Mouse (Mus musculus): ENCODE data around the gene Wdr74. TPM values are rescaled to one million over a fixed set of nuclear protein-coding genes. Genes with fewer than 3 reads are reported as not detected.

Wdr74 gene
- polyA plus RNA-seq, 1 experiment from 2014 or later: 82.6 TPM

GRCm38 (mm10) chr19:8736160-8736467 is 487 bp downstream of the Wdr74 start:
- Histone ChIP-seq H3K9me3 (no peaks in the 10 kb centered on the region), H3K4me1 (replicated peaks) (peaks cover 27% of the 10 kb centered on the region), H3K27ac (peak overlapping the region; percentile 81; the same call in 1 of the 2 replicates), H3K4me3 (peak overlapping the region; percentile 85), H3K27me3 (no peaks in the 10 kb centered on the region; the same call in 1 of the 2 replicates), H3K36me3 (peaks cover 32% of the 10 kb centered on the region), H3K4me2 (peak overlapping the region; percentile 95), H3K9ac (peak overlapping the region; percentile 87)
- peak; percentile 49 for ATAC-seq (ENCODE audit: low FRiP score)
- 2% methylated on average over 11 of the region's 11 CpGs for WGBS

- H3K36me3 ChIP-seq: peaks cover 44% of the 10 kb centered on the region
- peaks cover 41% of the 10 kb centered on the region for H3K4me1 ChIP-seq (replicated peaks)
- no peak overlapping the region for H3K4me2 ChIP-seq
- H3K27ac ChIP-seq: no peak overlapping the region
- ATAC-seq (ENCODE audit: low FRiP score): no peak
- WGBS: 90% methylated on average over 7 of the region's 7 CpGs
- no peaks in the 10 kb centered on the region for H3K9me3 ChIP-seq
- no peak overlapping the region for H3K4me3 ChIP-seq
- no peak overlapping the region for H3K9ac ChIP-seq
- H3K27me3 ChIP-seq: no peaks in the 10 kb centered on the region
Measured at GRCm38 (mm10) chr19:8738911-8739310, 3.3 kb downstream of the Wdr74 start.

DNA sequence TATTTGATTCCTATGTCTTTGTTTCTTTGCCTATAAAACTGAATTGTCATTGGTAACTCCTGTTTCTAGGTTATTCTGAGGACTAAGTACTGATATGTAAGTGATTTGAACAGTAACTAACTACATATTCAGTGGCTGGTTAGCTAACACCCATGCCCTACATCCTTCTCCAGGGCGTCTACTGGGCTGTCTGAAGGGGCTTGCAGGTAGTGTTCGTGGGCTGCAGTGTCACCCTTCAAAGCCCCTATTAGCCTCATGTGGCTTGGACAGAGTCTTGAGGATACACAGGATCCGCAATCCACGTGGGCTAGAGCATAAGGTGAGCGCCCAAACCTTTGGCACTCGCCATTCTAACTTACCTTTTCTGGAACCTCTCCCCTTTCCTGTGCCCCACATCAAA is 4.0 kb downstream of the Wdr74 start:
- Histone ChIP-seq H3K9me3 (no peaks in the 10 kb centered on the region), H3K9ac (no peak overlapping the region), H3K27me3 (no peaks in the 10 kb centered on the region), H3K36me3 (peaks cover 51% of the 10 kb centered on the region), H3K4me1 (replicated peaks) (peaks cover 41% of the 10 kb centered on the region), H3K4me3 (no peak overlapping the region), H3K4me2 (no peak overlapping the region), H3K27ac (no peak overlapping the region)
- 94% methylated on average over 6 of the region's 6 CpGs for WGBS
- no peak for ATAC-seq (ENCODE audit: low FRiP score)

- ATAC-seq (ENCODE audit: low FRiP score): no peak
- Histone ChIP-seq H3K4me1 (replicated peaks) (peaks cover 36% of the 10 kb centered on the region), H3K36me3 (peaks cover 61% of the 10 kb centered on the region), H3K27ac (peak within 1 kb of the TSS; percentile 96), H3K9me3 (no peaks in the 10 kb centered on the region), H3K4me2 (peak within 1 kb of the TSS; percentile 98), H3K9ac (peak within 1 kb of the TSS; percentile 93), H3K4me3 (peak within 1 kb of the TSS; percentile 92), H3K27me3 (no peaks in the 10 kb centered on the region)
- 70% methylated on average over 14 of the region's 14 CpGs for WGBS
Measured at GRCm38 (mm10) chr19:8740603-8741002, 5.0 kb downstream of the Wdr74 start, which contains the start of gene 1700092M07Rik. Gene 1700092M07Rik, plus strand, starts transcription at chr19:8740718.

DNA sequence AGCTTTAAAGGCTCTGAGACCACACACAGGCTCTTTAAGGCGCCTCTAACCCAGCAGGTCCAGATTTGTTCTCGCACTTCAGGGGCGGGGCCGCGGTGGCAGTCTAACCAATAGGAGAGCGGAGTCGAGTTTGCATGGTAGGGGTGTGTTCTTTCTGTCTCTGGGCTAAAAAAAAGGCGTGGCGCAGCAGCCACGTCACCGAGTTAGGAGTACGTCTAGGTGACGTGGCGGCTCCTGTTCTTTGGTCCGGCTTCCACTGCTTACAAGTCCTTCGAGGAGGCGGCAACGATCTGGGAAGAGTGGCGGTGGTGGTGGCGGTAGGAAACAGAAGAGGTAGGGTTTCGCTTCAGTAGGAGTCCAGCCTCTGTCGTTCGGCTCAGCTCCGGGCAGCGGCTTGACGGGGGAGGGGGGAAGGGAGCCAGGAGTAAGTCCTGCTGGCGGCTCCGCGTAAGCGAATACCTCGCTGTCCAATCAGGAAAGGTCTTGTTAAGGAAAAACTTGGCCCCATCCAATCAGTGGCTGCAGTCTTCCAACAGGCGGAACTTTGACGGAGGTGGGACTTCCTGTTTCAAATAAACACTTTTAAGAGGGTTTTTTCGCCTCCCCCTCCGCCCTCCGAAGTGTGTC is 5.7 kb downstream of the Wdr74 start, which contains the start of gene Stx5a:
Gene Stx5a, plus strand, starts transcription at position 171 of the 627 bp plus-strand sequence.
- peaks cover 69% of the 10 kb centered on the region for H3K36me3 ChIP-seq
- no peaks in the 10 kb centered on the region for H3K9me3 ChIP-seq
- H3K27me3 ChIP-seq: no peaks in the 10 kb centered on the region
- H3K4me3 ChIP-seq: peak within 1 kb of the TSS; percentile 92
- peak; percentile 99 for ATAC-seq (ENCODE audit: low FRiP score)
- peaks cover 32% of the 10 kb centered on the region for H3K4me1 ChIP-seq (replicated peaks)
- H3K4me2 ChIP-seq: peak within 1 kb of the TSS; percentile 98
- WGBS: under 1% methylated on average over 36 of the region's 36 CpGs
- H3K9ac ChIP-seq: peak within 1 kb of the TSS; percentile 93
- peak within 1 kb of the TSS; percentile 96 for H3K27ac ChIP-seq

GRCm38 (mm10) chr19:8742176-8742575 is 6.5 kb downstream of the Wdr74 start:
- Histone ChIP-seq H3K9me3 (no peaks in the 10 kb centered on the region), H3K4me1 (replicated peaks) (peaks cover 25% of the 10 kb centered on the region), H3K9ac (peak overlapping the region; percentile 93), H3K4me3 (peak overlapping the region; percentile 92), H3K36me3 (peaks cover 76% of the 10 kb centered on the region), H3K4me2 (peak overlapping the region; percentile 98), H3K27ac (peak overlapping the region; percentile 96), H3K27me3 (no peaks in the 10 kb centered on the region)
- ATAC-seq (ENCODE audit: low FRiP score): no peak
- WGBS: 21% methylated on average over 14 of the region's 14 CpGs

GRCm38 (mm10) chr19:8745382-8745781 is 9.8 kb downstream of the Wdr74 start:
- H3K36me3 ChIP-seq: peaks cover 79% of the 10 kb centered on the region
- 94% methylated on average over 1 of the region's 1 CpGs for WGBS

DNA sequence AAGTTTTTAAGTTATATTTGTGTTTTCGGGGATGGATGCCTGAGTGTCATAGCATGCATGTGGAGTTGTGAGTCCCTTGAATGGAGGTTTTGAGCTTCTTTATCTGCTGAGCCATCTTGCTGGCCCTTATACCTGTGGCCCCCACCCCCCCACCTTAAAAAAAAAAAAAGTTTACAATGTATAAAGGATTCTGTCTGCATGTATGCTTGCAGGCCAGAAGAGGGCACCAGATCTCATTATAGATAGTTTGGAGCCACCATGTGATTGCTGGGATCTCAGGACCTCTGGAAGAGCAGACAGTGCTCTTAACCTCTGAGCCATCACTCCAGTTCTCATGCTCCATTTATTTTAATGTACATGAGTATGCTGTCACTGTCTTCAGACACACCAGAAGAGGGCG is 11.7 kb downstream of the Wdr74 start:
- H3K4me1 ChIP-seq (replicated peaks): peaks cover 9% of the 10 kb centered on the region
- H3K4me3 ChIP-seq: no peak overlapping the region
- ATAC-seq (ENCODE audit: low FRiP score): no peak
- no peak overlapping the region for H3K9ac ChIP-seq
- H3K36me3 ChIP-seq: peaks cover 95% of the 10 kb centered on the region
- H3K27ac ChIP-seq: no peak overlapping the region
- 66% methylated on average over 2 of the region's 2 CpGs for WGBS
- H3K4me2 ChIP-seq: no peak overlapping the region
- H3K9me3 ChIP-seq: no peaks in the 10 kb centered on the region
- H3K27me3 ChIP-seq: no peaks in the 10 kb centered on the region

More at GRCm38 (mm10) chr19:8745382-8745781, 9.8 kb downstream of the Wdr74 start:
- no peaks in the 10 kb centered on the region for H3K27me3 ChIP-seq
- no peak overlapping the region for H3K4me2 ChIP-seq
- no peak overlapping the region for H3K4me3 ChIP-seq
- H3K9me3 ChIP-seq: no peaks in the 10 kb centered on the region
- peaks cover 21% of the 10 kb centered on the region for H3K4me1 ChIP-seq (replicated peaks)
- ATAC-seq (ENCODE audit: low FRiP score): no peak
- no peak overlapping the region for H3K27ac ChIP-seq
- no peak overlapping the region for H3K9ac ChIP-seq

- Histone ChIP-seq H3K4me3 (peak overlapping the region; percentile 97; the same call in 1 of the 2 replicates), H3K36me3 (peaks cover 42% of the 10 kb centered on the region), H3K9ac (no peak overlapping the region), H3K4me1 (replicated peaks) (peaks cover 27% of the 10 kb centered on the region), H3K27me3 (no peaks in the 10 kb centered on the region), H3K4me2 (peak overlapping the region; percentile 74), H3K9me3 (no peaks in the 10 kb centered on the region), H3K27ac (no peak overlapping the region)
- no peak for ATAC-seq (ENCODE audit: low FRiP score)
- 83% methylated on average over 3 of the region's 3 CpGs for WGBS
Measured at GRCm38 (mm10) chr19:8755652-8756051, 20.0 kb downstream of the Wdr74 start.

DNA sequence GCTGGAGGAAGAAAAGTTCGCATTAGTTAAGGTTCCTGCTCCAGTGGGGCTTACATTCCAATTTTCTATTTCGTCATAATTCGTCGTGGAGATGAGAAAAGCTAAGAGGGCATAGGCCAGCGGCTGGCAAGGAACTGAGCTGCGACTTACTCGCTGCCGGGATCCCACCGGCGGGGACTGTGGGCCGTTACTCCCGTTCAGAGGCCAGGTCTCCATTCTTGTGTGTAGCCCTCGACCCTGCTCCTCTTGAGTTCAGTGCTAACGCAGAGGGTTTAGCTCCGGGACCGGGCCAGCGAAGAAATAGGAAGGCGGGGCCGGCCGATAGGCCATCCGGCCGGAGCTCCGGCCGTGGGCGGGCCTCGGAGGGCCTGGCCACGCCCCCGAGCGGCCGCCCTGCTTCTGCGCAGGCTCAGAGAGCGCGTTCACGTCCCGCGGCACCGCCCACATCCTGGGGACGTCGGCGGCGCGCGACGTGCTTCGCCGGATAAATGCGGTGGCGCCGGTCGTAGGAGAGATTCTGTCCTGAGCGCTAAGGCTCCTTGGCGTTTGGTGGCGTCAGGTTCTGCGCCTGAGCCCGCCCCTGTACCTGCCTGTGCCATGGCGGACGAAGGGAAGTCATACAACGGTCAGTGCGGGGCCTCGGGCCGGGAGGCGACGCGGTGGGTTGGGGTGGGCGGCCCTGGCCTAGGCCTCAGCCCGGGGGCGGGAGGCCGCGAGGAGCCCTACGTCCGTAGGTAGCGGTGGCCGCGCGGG is 21.2 kb downstream of the Wdr74 start, which contains the start of gene Nxf1:
Gene Nxf1, plus strand, starts transcription at position 439 of the 753 bp plus-strand sequence.
- peak within 1 kb of the TSS; percentile 97 for H3K4me3 ChIP-seq
- no peaks in the 10 kb centered on the region for H3K9me3 ChIP-seq
- no peaks in the 10 kb centered on the region for H3K27me3 ChIP-seq
- peak; percentile 94 for ATAC-seq (ENCODE audit: low FRiP score)
- peak within 1 kb of the TSS; percentile 98 for H3K9ac ChIP-seq
- peak within 1 kb of the TSS; percentile 74 for H3K4me2 ChIP-seq
- peaks cover 27% of the 10 kb centered on the region for H3K4me1 ChIP-seq (replicated peaks)
- under 1% methylated on average over 75 of the region's 75 CpGs for WGBS
- H3K36me3 ChIP-seq: peaks cover 32% of the 10 kb centered on the region
- peak within 1 kb of the TSS; percentile 94 for H3K27ac ChIP-seq

GRCm38 (mm10) chr19:8757471-8757998 is 21.9 kb downstream of the Wdr74 start:
- 9% methylated on average over 14 of the region's 14 CpGs for WGBS
- H3K9me3 ChIP-seq: no peaks in the 10 kb centered on the region
- H3K27ac ChIP-seq: peak overlapping the region; percentile 94
- peaks cover 31% of the 10 kb centered on the region for H3K36me3 ChIP-seq
- peaks cover 27% of the 10 kb centered on the region for H3K4me1 ChIP-seq (replicated peaks)
- no peak; the same call in 1 of the 2 replicates for ATAC-seq (ENCODE audit: low FRiP score)
- peak overlapping the region; percentile 74 for H3K4me2 ChIP-seq
- peak overlapping the region; percentile 97 for H3K4me3 ChIP-seq
- peak overlapping the region; percentile 98 for H3K9ac ChIP-seq
- no peaks in the 10 kb centered on the region for H3K27me3 ChIP-seq

GRCm38 (mm10) chr19:8758899-8759298 is 23.3 kb downstream of the Wdr74 start:
- no peak for ATAC-seq (ENCODE audit: low FRiP score)
- no peak overlapping the region for H3K4me3 ChIP-seq
- 91% methylated on average over 2 of the region's 2 CpGs for WGBS

More at GRCm38 (mm10) chr19:8758899-8759298, 23.3 kb downstream of the Wdr74 start:
- H3K27me3 ChIP-seq: no peaks in the 10 kb centered on the region
- H3K4me2 ChIP-seq: peak overlapping the region; percentile 74; the same call in 1 of the 2 replicates
- H3K36me3 ChIP-seq: peaks cover 36% of the 10 kb centered on the region
- peaks cover 27% of the 10 kb centered on the region for H3K4me1 ChIP-seq (replicated peaks)
- H3K9ac ChIP-seq: no peak overlapping the region
- H3K9me3 ChIP-seq: no peaks in the 10 kb centered on the region
- no peak overlapping the region for H3K27ac ChIP-seq

Data from hindbrain, embryonic 13.5 days (tissue).